Comparison of ENCODE assay signal across 11 mouse cellular contexts in genomic region chr17:17749371-17749770, GRCm38 (mm10). TPM values are rescaled to one million over a fixed set of nuclear protein-coding genes. Genes with fewer than 3 reads are reported as not detected.
A peak's percentile ranks its signal among the peaks of the same experiment; 100 is the strongest.
DNase-seq lines count a peak whose midpoint lies in the region; ATAC-seq lines count a peak whose summit lies in the region.
"Had no signal": no experiment of that assay in that cellular context is flagged by ENCODE, and none has a peak within 500 bp of the region (broad histone marks: within the 10 kb centered on the region; RNA-seq: fewer than 3 reads in every experiment).

No protein-coding gene starts in this region.

- peak; percentile 76 for ATAC-seq in activated CD4-positive, CD25-positive, alpha-beta regulatory T cell, adult 4 months

- DNase-seq in 3134 (ENCODE audit: extremely low read depth, insufficient read length, low spot score): peak; percentile 36
- DNase-seq in cerebellum, postnatal 25 days: peak; percentile 60 to 69
- peak; percentile 43 to 65 for DNase-seq in frontal cortex, postnatal 36 days (ENCODE audit: low spot score in 2 of 2)
- peak; percentile 33 for DNase-seq in hindlimb bud, embryonic 11.5 days (ENCODE audit: extremely low spot score, low read depth, low spot score)
- DNase-seq in layer of hippocampus, postnatal 36 days: peak; percentile 33 to 51
- peak; percentile 51 for DNase-seq in lung, postnatal 36 days
- peak; percentile 25 for DNase-seq in right cerebral cortex, postnatal 14 days

RNA-seq across cellular contexts. Expression of gene Vmn2r90, which starts 45.8 kb away (rescaled TPM):
- not detected for polyA plus RNA-seq in activated CD4-positive, CD25-positive, alpha-beta regulatory T cell, adult 4 months (2017; shearing (Covaris generic))
- total RNA-seq in layer of hippocampus, postnatal 36 days (2021): not detected
- total RNA-seq: gastrocnemius, postnatal 36 days had no signal
- polyA plus RNA-seq: C2C12; liver, embryonic 16.5 days had no signal

Comparison
In these comparisons a context has a peak if more than half of its experiments do, and no peak if none do; other contexts are left out.
1. Peak in every context shown above with its lines: DNase-seq and ATAC-seq.